8 mouse cellular contexts compared by ENCODE assay signal in the genomic region with DNA sequence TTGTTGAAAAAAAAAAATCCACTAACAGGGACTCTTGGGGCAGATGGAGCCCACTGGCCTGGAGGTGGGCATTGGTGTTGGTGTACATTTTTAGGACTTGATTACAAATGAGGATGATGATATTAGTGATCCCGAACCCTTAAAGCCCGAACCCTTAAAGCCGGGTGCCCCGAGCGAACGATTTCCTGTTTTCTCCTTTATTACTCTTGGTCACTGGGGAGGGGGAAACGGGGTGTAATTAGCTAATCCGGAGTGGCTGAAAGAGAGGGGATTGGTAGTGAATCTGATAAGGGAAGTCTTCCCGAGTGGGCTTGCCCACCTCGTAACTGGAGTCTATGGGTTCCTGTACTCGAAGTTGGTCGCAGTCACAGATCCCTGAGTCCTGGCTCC. TPM values are rescaled to one million over a fixed set of nuclear protein-coding genes. Genes with fewer than 3 reads are reported as not detected.
DNase-seq lines count a peak whose midpoint lies in the region; ATAC-seq lines count a peak whose summit lies in the region.

No protein-coding gene starts in this region.

- peak overlapping the region; percentile 69 for H3K4me2 ChIP-seq in hindbrain, embryonic 13.5 days
- H3K4me2 ChIP-seq in liver, embryonic 15.5 days: peak overlapping the region; percentile 87

- H3K27ac ChIP-seq in embryonic facial prominence, embryonic 10.5 days (replicated peaks): peak overlapping the region; percentile 99
- peak overlapping the region; percentile 99 for H3K27ac ChIP-seq in hindbrain, embryonic 13.5 days
- H3K27ac ChIP-seq in liver, embryonic 15.5 days (replicated peaks): peak overlapping the region; percentile 96

- peaks cover 7% of the 10 kb centered on the region; the same call in 1 of the 2 replicates for H3K36me3 ChIP-seq in embryonic facial prominence, embryonic 10.5 days (replicated peaks)
- H3K36me3 ChIP-seq in hindbrain, embryonic 13.5 days: no peaks in the 10 kb centered on the region
- 0 out of 2 replicates have a peak, but pooled peaks cover 5% of the 10 kb centered on the region for H3K36me3 ChIP-seq in liver, embryonic 15.5 days (replicated peaks)

- no peaks in the 10 kb centered on the region for H3K27me3 ChIP-seq in embryonic facial prominence, embryonic 10.5 days (replicated peaks; ENCODE audit: low read depth, poor library complexity, severe bottlenecking)
- no peaks in the 10 kb centered on the region for H3K27me3 ChIP-seq in hindbrain, embryonic 13.5 days
- no peaks in the 10 kb centered on the region for H3K27me3 ChIP-seq in liver, embryonic 15.5 days

- peak overlapping the region; percentile 90 for H3K4me3 ChIP-seq in embryonic facial prominence, embryonic 10.5 days
- H3K4me3 ChIP-seq in hindbrain, embryonic 13.5 days: peak overlapping the region; percentile 95
- peak overlapping the region; percentile 83 for H3K4me3 ChIP-seq in liver, embryonic 15.5 days (replicated peaks)

- H3K9me3 ChIP-seq in embryonic facial prominence, embryonic 10.5 days: no peaks in the 10 kb centered on the region
- H3K9me3 ChIP-seq in hindbrain, embryonic 13.5 days: no peaks in the 10 kb centered on the region
- no peaks in the 10 kb centered on the region for H3K9me3 ChIP-seq in liver, embryonic 15.5 days (replicated peaks)

- peaks cover 25% of the 10 kb centered on the region for H3K4me1 ChIP-seq in embryonic facial prominence, embryonic 10.5 days
- H3K4me1 ChIP-seq in hindbrain, embryonic 13.5 days (replicated peaks): peaks cover 34% of the 10 kb centered on the region
- peaks cover 45% of the 10 kb centered on the region for H3K4me1 ChIP-seq in liver, embryonic 15.5 days (replicated peaks)

- under 1% methylated on average over 12 of the region's 12 CpGs for WGBS in embryonic facial prominence, embryonic 10.5 days
- 0% methylated on average over 12 of the region's 12 CpGs for WGBS in hindbrain, embryonic 13.5 days
- WGBS in liver, embryonic 15.5 days (ENCODE audit: insufficient replicate concordance): under 1% methylated on average over 12 of the region's 12 CpGs

- ATAC-seq in cerebellum, adult (ENCODE audit: insufficient number of reproducible peaks, low FRiP score, low TSS enrichment): no peak
- ATAC-seq in hindbrain, embryonic 13.5 days (ENCODE audit: low FRiP score): no peak
- ATAC-seq in liver, embryonic 15.5 days (ENCODE audit: insufficient read depth): no peak

- peak; percentile 13 for DNase-seq in cerebellum, adult 11 months
- peak; percentile 49 for DNase-seq in 416B (ENCODE audit: low read depth)
- DNase-seq in embryonic facial prominence, embryonic 10.5 days (ENCODE audit: low spot score): no peak
- DNase-seq in retina, embryonic 14.5 days (ENCODE audit: low spot score): peak; percentile 58
- DNase-seq in layer of hippocampus, adult 9-10 months (ENCODE audit: low spot score): no peak

- peak overlapping the region; percentile 100 for H3K9ac ChIP-seq in hindbrain, embryonic 13.5 days
- H3K9ac ChIP-seq in liver, embryonic 15.5 days: peak overlapping the region; percentile 97

RNA-seq across cellular contexts. Expression of gene Ppp1r12a, which starts 1.0 kb away (rescaled TPM):
- 78.1 and 84.3 TPM in 2 replicates for polyA plus RNA-seq in embryonic facial prominence, embryonic 10.5 days (2016; fragmentation: Nextera tagmentation; extraction: Ambion mirVana)
- polyA plus RNA-seq in hindbrain, embryonic 13.5 days (2015; fragmentation: Nextera tagmentation; extraction: Ambion mirVana): 80.6 and 81.7 TPM in 2 replicates
- polyA plus RNA-seq in liver, embryonic 15.5 days (2015; fragmentation: Nextera tagmentation; extraction: Ambion mirVana): 30.4 and 31.5 TPM in 2 replicates

Comparison
In these comparisons a context has a peak if more than half of its experiments do, and no peak if none do; other contexts are left out.
1. DNase-seq: peak in cerebellum, adult 11 months (single experiment), 416B (single experiment) and retina, embryonic 14.5 days (single experiment); none in embryonic facial prominence, embryonic 10.5 days (single experiment) and layer of hippocampus, adult 9-10 months (single experiment).
2. Peak in every context shown above with its lines, with median percentiles within 50 percentile points of each other: H3K27ac ChIP-seq and H3K4me3 ChIP-seq.